Mouse (Mus musculus) C2C12 (cell line): ENCODE results near the gene Specc1.

ENCODE experiments used
- CTCF ChIP-seq: IDR thresholded peaks from one replicate; pipeline ENCODE4 v1.5.1; 2011; ENCODE audit not compliant: control insufficient read depth, insufficient read depth, insufficient read length
- MYOD1 ChIP-seq: IDR thresholded peaks from one replicate; pipeline ENCODE4 v1.6.1; 2011; ENCODE audit warnings: low read depth; ENCODE audit not compliant: control insufficient read depth, insufficient read length

DNA sequence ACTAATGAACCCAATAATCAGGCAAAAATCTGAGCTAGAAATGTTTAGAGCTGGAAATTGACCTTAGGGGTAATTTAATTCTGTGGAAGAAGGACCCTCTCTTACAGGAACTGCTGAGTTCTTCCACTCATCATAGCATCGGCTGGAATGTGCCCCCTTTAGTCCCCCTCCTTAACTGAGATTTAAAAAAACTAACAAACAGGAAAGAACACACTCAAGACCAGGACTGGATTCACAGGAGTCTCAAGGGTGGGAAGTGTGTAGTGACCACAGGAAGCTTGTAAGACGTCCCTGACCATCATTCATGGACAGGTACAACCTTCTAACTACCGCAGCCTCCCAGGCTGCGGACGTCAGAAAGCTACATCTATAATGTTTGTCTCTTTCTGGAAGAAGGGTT is 314.3 kb downstream of the Specc1 start:
- TF ChIP-seq CTCF (no peak), MYOD1 (no peak)
